Mouse (Mus musculus) heart, postnatal 4 days (tissue): ENCODE results near the gene Fam122a. TPM values are rescaled to one million over a fixed set of nuclear protein-coding genes. Genes with fewer than 3 reads are reported as not detected.

Experiments used
- DNase-seq: peaks from one replicate; pipeline ENCODE4 v3.0.0; 2021
- total RNA-seq, 2 experiments: library from RNA; stranded (reverse); gene quantifications; 2 replicates each; pipeline ENCODE4 v1.2.3; 2021

Fam122a gene
- total RNA-seq, 2 experiments from 2014 or later: 34.7 to 37.2 TPM

- no peak for DNase-seq
Measured at GRCm38 (mm10) chr19:24486433-24487296, 9.5 kb upstream of the Fam122a start.

- no peak for DNase-seq
Measured at GRCm38 (mm10) chr19:24484612-24485194, 7.5 kb upstream of the Fam122a start.

- DNase-seq: no peak
Measured at GRCm38 (mm10) chr19:24480916-24481315, 3.8 kb upstream of the Fam122a start.

- DNase-seq: peak; percentile 32
Measured at GRCm38 (mm10) chr19:24476461-24476860, 695 bp downstream of the Fam122a start.

- DNase-seq: no peak
Measured at GRCm38 (mm10) chr19:24475281-24475680, 1.9 kb downstream of the Fam122a start.

DNA sequence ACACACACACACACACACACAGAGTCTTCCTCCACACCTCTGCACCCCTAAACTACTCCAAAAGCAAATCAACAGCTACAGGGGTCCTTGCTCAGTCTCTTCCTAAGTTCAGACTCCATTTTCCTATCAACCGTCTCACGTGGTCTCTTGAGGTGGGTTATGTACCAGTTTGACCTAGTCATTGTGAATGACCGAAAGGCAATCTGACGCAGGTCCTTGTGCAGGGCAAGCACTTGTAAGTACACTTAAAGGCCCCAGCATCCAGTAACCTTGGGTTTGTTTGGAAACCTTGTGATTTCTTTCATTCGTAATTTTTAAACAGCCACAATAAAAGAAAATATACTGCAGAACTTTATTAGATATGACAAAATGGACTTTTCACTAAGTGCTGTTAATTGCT is 4.6 kb downstream of the Fam122a start:
- no peak for DNase-seq

DNA sequence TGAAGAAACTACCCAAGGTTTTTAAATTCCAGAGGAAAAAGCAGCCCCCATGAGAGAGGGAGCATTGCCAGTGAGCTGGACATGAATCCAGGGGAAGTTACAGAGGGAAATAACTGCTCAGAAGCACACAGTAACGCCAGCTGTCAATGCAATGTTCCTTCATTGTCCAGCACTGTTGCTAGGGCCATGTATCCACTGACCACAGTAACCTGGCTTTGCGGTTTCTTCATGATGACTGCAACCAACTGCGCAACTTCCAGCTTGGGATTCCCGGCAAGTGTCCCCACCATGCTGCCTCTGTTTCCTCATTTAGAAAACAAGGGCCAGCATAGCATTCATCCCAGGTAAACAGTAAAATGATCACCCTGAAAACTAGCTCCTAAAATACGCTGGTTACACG is 5.6 kb downstream of the Fam122a start:
- no peak for DNase-seq

- no peak for DNase-seq
Measured at GRCm38 (mm10) chr19:24469216-24469615, 7.9 kb downstream of the Fam122a start.

DNA sequence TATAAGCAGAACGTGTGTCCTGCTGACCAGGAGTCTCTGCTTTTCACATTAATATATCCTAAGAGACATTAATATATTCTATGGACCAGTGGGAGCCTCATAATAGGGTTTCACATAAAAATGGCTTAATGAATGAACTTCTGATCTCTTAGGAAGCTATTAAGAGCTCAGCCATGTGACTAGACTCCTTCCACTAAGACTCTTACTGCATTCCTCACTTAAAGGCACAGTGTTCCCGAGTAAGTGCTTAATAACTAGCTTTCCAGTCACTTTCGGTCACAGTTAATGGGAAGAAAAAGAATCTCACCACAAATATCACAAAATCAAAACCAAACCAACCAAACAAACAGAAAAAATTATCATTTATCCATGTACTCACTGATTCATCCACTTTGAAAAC is 8.5 kb downstream of the Fam122a start:
- no peak for DNase-seq

GRCm38 (mm10) chr19:24463011-24463410 is 14.1 kb downstream of the Fam122a start:
- DNase-seq: no peak

GRCm38 (mm10) chr19:24456591-24457231 is 20.4 kb downstream of the Fam122a start:
- DNase-seq: peak; percentile 39

GRCm38 (mm10) chr19:24455249-24455960 is 21.8 kb downstream of the Fam122a start:
- DNase-seq: no peak

DNA sequence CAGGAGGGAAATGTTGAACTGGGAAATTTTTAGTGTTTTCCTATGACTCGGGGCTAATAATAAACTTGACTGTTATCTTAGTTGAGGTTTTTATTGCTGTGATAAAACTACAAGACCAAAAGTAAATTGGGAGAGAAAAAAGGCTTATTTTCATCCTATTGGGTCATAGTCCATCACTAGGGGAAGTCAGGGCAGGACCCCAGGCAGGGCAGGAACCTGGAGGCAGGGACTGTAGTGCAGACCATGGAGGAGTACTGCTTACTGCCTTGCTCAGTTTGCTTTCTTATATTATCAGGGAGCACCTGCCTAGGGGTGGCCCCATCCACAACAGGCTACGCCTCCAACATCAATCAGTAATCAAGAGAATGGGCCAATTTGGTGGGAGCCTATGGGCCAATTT is 22.7 kb downstream of the Fam122a start:
- no peak for DNase-seq

GRCm38 (mm10) chr19:24453379-24453778 is 23.8 kb downstream of the Fam122a start:
- DNase-seq: peak; percentile 22

GRCm38 (mm10) chr19:24452441-24452898 is 24.7 kb downstream of the Fam122a start:
- DNase-seq: peak; percentile 17

DNA sequence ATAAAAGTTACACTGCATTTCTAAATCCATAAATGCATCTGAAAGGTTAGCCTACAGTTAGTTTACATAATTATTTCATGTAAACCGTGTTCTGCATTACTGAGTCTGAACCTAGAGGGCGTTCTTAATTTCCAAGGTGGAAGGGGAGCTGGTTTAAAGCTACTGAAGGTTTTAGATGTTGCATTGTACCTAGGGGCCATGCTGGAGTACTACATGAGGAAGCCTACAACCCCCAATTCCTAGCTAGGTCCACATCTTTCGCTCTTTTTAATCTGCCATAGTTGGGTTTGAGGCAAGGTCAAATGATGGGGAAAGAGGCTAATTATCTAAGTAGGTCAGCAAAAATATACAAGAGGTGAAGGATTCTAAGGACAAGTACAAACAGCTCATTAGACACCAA is 25.5 kb downstream of the Fam122a start:
- DNase-seq: no peak

GRCm38 (mm10) chr19:24450740-24451139 is 26.4 kb downstream of the Fam122a start:
- no peak for DNase-seq

DNA sequence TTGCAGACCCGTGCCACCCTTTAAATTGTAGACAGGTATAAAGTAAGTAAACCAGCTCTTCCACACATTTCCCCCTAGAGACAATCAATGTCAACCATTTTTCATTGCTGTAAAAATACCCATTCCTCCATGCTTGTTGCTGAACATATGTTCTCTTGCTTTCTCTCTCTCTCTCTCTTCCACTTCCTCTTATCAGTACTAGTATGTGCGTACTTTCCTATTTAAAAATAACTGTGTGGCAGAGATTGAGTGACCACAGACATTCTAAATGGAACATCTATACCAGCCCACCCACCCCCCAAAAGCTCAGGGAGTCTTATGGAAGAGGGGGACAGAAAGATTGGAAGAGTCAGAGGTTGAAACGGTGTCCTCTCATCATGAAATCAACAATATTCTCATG is 32.8 kb downstream of the Fam122a start:
- no peak for DNase-seq

DNA sequence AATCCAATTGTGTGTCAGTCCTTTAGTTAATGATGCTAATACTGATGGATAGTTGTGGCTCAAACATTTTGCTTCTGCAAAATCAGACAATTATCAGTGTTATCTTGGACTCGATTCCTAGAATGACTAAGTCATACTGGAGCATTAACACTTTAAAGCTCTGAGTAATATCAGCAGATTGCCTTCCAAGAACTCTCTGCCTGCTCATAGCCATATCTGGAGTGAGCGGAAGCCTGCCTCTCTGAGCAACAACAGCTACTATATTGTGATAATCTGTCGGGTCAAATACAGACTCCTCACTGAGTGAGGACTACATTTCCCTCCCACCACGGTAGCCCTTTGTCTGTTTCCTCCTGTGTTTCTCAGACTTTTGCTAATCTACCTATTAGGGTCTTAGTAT is 37.4 kb downstream of the Fam122a start:
- DNase-seq: no peak

GRCm38 (mm10) chr19:24434291-24434690 is 42.9 kb downstream of the Fam122a start:
- DNase-seq: peak; percentile 20

DNA sequence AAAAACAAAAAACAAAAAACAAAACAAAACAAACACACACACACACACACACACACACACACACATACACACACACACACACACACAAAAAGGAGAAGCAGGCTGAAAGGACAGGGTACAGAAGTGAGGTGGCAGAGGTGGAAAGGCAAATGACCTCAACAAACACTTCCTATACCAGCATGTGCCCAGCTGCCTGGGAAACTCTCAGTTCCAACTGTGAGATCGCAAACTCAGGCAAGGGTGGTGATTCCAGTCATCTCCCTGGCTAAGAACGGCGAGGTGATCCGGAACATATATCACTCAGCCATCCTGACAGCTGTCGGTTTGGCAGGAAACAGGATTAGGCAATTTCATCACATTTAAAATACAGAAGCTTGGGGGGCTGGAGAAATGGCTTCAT is 44.7 kb downstream of the Fam122a start:
- DNase-seq: no peak

DNA sequence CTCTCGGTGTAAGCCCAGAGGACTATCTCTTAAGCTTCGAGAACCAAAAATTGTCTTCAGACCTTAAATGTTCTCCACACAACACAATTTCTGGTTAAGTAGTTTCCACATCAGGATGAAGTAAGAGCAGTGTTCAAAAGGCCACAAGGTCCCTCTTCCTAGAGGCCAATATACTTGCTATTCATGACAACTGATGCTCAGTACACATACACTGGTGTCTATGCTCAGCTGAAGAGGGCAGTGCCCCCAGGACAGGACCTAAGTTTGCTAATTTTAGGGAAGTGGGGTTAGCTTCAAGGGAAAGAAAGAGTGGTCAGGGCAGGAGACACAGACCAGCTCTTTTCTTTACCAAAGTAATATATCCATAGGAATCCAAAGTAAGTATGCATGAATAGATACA is 45.8 kb downstream of the Fam122a start:
- DNase-seq: no peak

- no peak for DNase-seq
Measured at GRCm38 (mm10) chr19:24428011-24428410, 49.1 kb downstream of the Fam122a start.
